Mouse (Mus musculus): Measurements from ENCODE around the gene Ndufaf7. TPM values are rescaled to one million over a fixed set of nuclear protein-coding genes. Genes with fewer than 3 reads are reported as not detected.

Ndufaf7 gene
- 40.1 TPM for polyA plus RNA-seq (2015; fragmentation: Illumina TruSeq; extraction: RNeasy Lipid Tissue Mini Kit (QIAGEN cat#74804); ENCODE audit: insufficient read depth, low replicate concordance)

DNA sequence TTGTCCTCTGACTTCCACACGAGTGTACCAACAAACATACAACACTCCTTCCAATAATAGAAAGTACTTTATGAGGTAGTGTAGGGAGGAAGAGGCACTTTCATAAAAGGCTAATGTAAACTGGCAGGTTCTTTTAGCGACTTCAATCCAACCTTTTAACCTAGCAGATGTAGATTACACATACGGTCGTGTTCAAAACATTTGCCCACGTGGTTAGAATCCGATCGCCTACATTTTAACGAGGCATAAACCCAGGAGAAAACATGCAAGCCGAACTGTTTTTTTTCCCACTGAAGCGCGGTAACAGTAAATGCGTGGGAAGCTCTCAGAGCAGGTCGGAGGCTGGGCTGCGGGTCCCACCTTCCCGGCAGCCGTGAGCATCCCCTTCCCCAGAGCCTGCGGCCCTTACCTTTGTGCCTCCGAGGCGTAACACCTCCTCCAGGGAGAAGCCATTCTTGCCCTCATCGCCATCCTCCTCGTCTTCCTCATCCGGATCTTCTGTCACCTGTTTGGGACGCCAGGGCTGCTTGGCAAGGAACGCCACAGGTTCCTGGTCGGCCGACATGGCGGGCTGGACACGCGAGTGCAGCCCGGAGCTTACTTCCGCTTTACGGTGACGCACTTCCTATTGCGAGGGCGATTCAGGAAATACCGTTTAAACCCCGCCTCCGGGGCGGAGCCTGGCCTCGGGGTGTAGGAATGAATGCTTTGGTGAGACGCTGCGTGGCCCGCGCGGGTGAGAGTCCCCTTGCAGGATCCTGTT is at the start of gene Ndufaf7, which contains the start of gene Cebpz:
Gene Ndufaf7, plus strand, starts transcription at position 671 of the 763 bp plus-strand sequence.
Gene Cebpz, minus strand, starts transcription at position 601 of the 763 bp plus-strand sequence.

DNA sequence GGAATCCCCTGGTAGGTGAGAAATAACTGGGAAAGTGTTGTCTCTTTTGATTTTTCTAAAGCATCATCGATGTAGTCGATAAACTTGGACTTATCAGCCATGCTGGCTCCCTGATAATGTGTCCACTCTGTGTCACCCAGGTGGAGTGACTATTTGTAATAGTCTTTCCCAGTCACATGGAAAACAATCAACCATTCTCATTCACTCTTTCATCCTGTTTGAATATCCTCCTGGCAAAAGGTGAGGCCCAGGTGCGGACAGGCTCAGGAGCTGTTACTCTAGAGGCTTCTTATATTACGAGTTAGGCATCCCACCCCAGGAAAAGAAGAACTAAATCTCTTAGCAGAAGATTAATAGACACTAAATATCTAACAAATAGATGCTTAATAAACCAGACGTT is 30.0 kb upstream of the Ndufaf7 start, which contains the start of gene Sult6b1:
Gene Sult6b1, minus strand, starts transcription at position 101 of the 400 bp plus-strand sequence.

DNA sequence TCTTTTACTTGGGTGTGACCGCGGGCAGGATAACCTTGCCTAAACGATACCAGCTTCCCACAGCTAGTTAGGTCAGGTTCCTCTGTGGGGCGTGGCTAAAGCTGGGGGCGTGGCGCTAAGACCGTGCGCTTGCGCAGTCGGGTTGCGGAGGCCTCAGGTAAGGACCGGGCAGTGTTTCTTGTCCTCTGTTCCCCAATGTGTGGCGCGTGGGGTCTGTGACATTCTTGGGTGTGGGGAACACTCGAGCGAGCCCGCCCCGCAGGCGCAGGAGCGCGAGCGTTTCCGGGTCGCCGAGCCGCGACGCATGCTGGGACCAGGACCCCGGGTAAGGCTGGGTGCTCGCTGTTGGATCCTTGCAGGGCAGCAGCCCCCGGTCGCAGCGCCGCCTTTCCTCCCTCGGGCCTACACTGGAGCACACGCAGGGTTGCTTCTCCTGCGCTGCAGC is 20.5 kb upstream of the Ndufaf7 start, which contains the start of gene Cebpzos:
Gene Cebpzos, plus strand, starts transcription at position 132 of the 445 bp plus-strand sequence.

Other genes starting within 250 kb of the Ndufaf7 start
- 25.8 TPM for gene Strn, start 199.9 kb upstream of the Ndufaf7 start, polyA plus RNA-seq (2015; fragmentation: Illumina TruSeq; extraction: RNeasy Lipid Tissue Mini Kit (QIAGEN cat#74804); ENCODE audit: insufficient read depth, low replicate concordance)
- gene Heatr5b, start 101.8 kb upstream of the Ndufaf7 start, polyA plus RNA-seq (2015; fragmentation: Illumina TruSeq; extraction: RNeasy Lipid Tissue Mini Kit (QIAGEN cat#74804); ENCODE audit: insufficient read depth, low replicate concordance), result 24.0 TPM
- gene Gpatch11, start 101.6 kb upstream of the Ndufaf7 start, polyA plus RNA-seq (2015; fragmentation: Illumina TruSeq; extraction: RNeasy Lipid Tissue Mini Kit (QIAGEN cat#74804); ENCODE audit: insufficient read depth, low replicate concordance), result 63.4 TPM
- gene Eif2ak2, start 54.6 kb upstream of the Ndufaf7 start, polyA plus RNA-seq (2015; fragmentation: Illumina TruSeq; extraction: RNeasy Lipid Tissue Mini Kit (QIAGEN cat#74804); ENCODE audit: insufficient read depth, low replicate concordance), result 42.1 TPM
- not detected for gene Sult6b1, start 30.1 kb upstream of the Ndufaf7 start, polyA plus RNA-seq (2015; fragmentation: Illumina TruSeq; extraction: RNeasy Lipid Tissue Mini Kit (QIAGEN cat#74804); ENCODE audit: insufficient read depth, low replicate concordance)
- 36.9 TPM for gene Cebpzos, start 20.6 kb upstream of the Ndufaf7 start, polyA plus RNA-seq (2015; fragmentation: Illumina TruSeq; extraction: RNeasy Lipid Tissue Mini Kit (QIAGEN cat#74804); ENCODE audit: insufficient read depth, low replicate concordance)
- 77.3 TPM for gene Cebpz, start 70 bp upstream of the Ndufaf7 start, polyA plus RNA-seq (2015; fragmentation: Illumina TruSeq; extraction: RNeasy Lipid Tissue Mini Kit (QIAGEN cat#74804); ENCODE audit: insufficient read depth, low replicate concordance)
- gene Prkd3, start 83.7 kb downstream of the Ndufaf7 start, polyA plus RNA-seq (2015; fragmentation: Illumina TruSeq; extraction: RNeasy Lipid Tissue Mini Kit (QIAGEN cat#74804); ENCODE audit: insufficient read depth, low replicate concordance), result 47.0 TPM
- gene Qpct, start 114.8 kb downstream of the Ndufaf7 start, polyA plus RNA-seq (2015; fragmentation: Illumina TruSeq; extraction: RNeasy Lipid Tissue Mini Kit (QIAGEN cat#74804); ENCODE audit: insufficient read depth, low replicate concordance), result 3.3 TPM

Measured in spleen, adult 10 weeks (tissue).